Mouse (Mus musculus) thymus, adult 2 months (tissue): Measurements from ENCODE around the gene Hal.

Experiments
- CTCF ChIP-seq: fragments of 200-500 bp; IDR thresholded peaks from 2 replicates; pipeline ENCODE4 v1.5.1; 2012; ENCODE audit warnings: mild to moderate bottlenecking, control low read depth, low read length, moderate library complexity, borderline replicate concordance; ENCODE audit not compliant: control insufficient read depth, poor library complexity, insufficient read depth; ENCODE audit errors: extremely low read depth
- POLR2A ChIP-seq: fragments of 200-500 bp; IDR thresholded peaks from 2 replicates; pipeline ENCODE4 v1.6.1; 2012; ENCODE audit warnings: mild to moderate bottlenecking, low read length, control low read depth, moderate library complexity; ENCODE audit not compliant: control insufficient read depth, poor library complexity, insufficient read depth; ENCODE audit errors: extremely low read depth

DNA sequence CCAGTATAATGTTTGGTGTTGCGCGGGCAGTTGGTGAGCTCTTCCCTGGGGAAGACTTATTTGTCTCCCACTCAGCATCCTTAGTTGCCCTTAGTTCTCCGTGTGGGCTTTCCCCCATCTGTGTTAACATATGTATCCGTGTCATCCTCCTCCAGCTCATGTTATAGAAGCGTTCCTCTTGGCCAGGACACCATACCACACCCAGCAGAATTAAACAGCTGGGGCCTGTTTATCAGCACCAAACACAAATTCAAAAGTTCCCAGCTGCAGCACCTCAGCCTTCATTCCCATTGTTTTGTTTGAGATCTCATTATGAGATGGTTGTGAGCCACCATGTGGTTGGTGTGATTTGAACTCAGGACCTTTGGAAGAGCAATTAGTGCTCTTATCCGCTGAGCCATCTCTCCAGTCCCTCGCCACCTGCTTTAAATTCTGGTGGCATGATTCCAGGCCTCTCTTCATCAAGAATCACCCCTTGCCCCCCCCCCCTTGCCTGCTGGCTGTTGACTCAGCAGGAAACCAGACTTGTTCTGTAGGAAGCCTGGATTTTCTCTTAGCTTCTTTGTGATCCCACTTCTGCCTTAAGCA, 19.9 kb downstream of the Hal start:
- no peak for TF ChIP-seq CTCF
- TF ChIP-seq POLR2A: no peak
